Mouse (Mus musculus) kidney, embryonic 14.5 days (tissue): ENCODE measurements around the gene Kdelr2. TPM values are rescaled to one million over a fixed set of nuclear protein-coding genes. Genes with fewer than 3 reads are reported as not detected.
"Not testable (repeated sequence)": the region's sequence is repeated elsewhere in the genome, so short reads cannot be mapped to it uniquely, and the experiment has no call there.

ENCODE experiments used
- ATAC-seq: fragments of 200-750 bp; cut with Nextera tagmentation; 2 replicates; pipeline ENCODE4 v1.8.0; 2017; ENCODE audit warnings: moderate number of reproducible peaks, mild to moderate bottlenecking, moderate TSS enrichment, moderate library complexity; ENCODE audit not compliant: low FRiP score, low TSS enrichment
- H3K27ac ChIP-seq: fragments of 300-500 bp; sonication (generic); 2 replicates; pipeline ENCODE4 v1.5.1; 2014; ENCODE audit warnings: low read depth, mild to moderate bottlenecking, low read length, moderate library complexity, mixed read lengths
- H3K27me3 ChIP-seq: fragments of 300-500 bp; sonication (generic); 2 replicates; pipeline ENCODE4 v1.6.1; 2014; ENCODE audit warnings: mild to moderate bottlenecking, low read length; ENCODE audit not compliant: control insufficient read depth, insufficient read depth
- H3K36me3 ChIP-seq: fragments of 300-500 bp; sonication (generic); 2 replicates; pipeline ENCODE4 v1.6.1; 2014; ENCODE audit warnings: low read length, mixed read lengths; ENCODE audit not compliant: control insufficient read depth, insufficient read depth
- H3K4me1 ChIP-seq: fragments of 300-500 bp; sonication (generic); 2 replicates; pipeline ENCODE4 v1.6.1; 2014; ENCODE audit warnings: low read length, mixed read lengths; ENCODE audit not compliant: control insufficient read depth, insufficient read depth
- H3K4me2 ChIP-seq: fragments of 300-500 bp; sonication (generic); replicated peaks from 2 replicates; pipeline ENCODE4 v1.6.1; 2014; ENCODE audit warnings: low read depth, mild to moderate bottlenecking, low read length
- H3K4me3 ChIP-seq: fragments of 300-500 bp; sonication (generic); 2 replicates; pipeline ENCODE4 v1.5.1; 2014; ENCODE audit warnings: mild to moderate bottlenecking, low read length
- H3K9ac ChIP-seq: fragments of 300-500 bp; sonication (generic); 2 replicates; pipeline ENCODE4 v1.6.1; 2014; ENCODE audit warnings: low read depth, mild to moderate bottlenecking, low read length, moderate library complexity
- H3K9me3 ChIP-seq: fragments of 300-500 bp; sonication (generic); 2 replicates; pipeline ENCODE4 v1.6.1; 2016; ENCODE audit warnings: low read length; ENCODE audit not compliant: control insufficient read depth
- WGBS: fragments of 180-500 bp; shearing (Covaris S2); extraction: QIAGEN DNeasy Blood & Tissue Kit; methylation state at CpG from one replicate; pipeline ENCODE4 v1.1.7; 2014; 5-methylcytosine and 5-hydroxymethylcytosine counted together
- polyA plus RNA-seq: library from polyadenylated mRNA; unstranded; fragments of >200 nt; fragmentation: Nextera tagmentation; extraction: Ambion mirVana; gene quantifications from 2 replicates; pipeline ENCODE4 v1.2.1, GENCODE M21; 2014

Kdelr2 gene
- polyA plus RNA-seq, 1 experiment from 2014 or later = 351 TPM

DNA sequence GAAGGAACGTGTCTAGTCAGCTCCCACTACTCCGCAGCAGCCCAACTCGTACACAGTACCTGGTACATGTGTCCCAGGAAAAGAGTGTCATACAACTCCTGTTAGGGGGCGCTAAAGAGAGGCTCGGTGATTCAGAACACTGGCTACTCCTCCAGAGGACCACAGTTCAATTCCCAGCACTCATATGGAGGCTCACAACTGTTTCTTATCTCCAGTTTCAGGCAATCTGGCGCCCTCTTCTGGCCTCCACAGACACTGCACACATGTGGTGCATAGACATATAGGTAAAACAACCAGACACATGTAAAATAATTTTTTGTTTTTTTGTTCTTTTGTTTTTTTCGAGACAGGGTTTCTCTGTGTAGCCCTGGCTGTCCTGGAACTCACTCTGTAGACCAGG, 9.5 kb upstream of the Kdelr2 start:
- ATAC-seq = no peak
- 81% methylated on average over 7 of the region's 7 CpGs for WGBS
- Histone ChIP-seq H3K4me2 (no peak overlapping the region), H3K9me3 (no peaks in the 10 kb centered on the region), H3K27me3 (no peaks in the 10 kb centered on the region), H3K4me1 (no peaks in the 10 kb centered on the region), H3K4me3 (no peak overlapping the region), H3K9ac (no peak overlapping the region), H3K27ac (no peak overlapping the region), H3K36me3 (no peaks in the 10 kb centered on the region)

DNA sequence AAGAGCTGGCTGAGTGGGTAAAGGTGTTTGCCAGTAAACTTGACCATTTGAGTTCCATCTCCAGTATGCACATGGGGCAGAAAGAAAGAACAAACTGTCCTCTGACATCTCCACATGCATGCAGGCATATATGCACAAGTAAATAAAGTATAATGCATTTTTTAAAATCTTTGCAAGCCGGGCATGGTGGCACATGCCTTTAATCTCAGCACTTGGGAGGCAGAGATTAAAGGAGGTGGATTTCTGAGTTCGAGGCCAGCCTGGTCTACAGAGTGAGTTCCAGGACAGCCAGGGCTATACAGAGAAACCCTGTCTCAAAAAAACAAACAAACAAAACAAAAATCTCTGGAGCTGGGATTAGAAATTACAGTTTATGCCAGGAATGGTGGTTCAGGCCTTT, 8.7 kb upstream of the Kdelr2 start:
- not testable (repeated sequence) for H3K4me3 ChIP-seq, H3K4me2 ChIP-seq, H3K9me3 ChIP-seq, ATAC-seq, H3K4me1 ChIP-seq, H3K27ac ChIP-seq, H3K9ac ChIP-seq, H3K27me3 ChIP-seq, H3K36me3 ChIP-seq
- WGBS = 92% methylated on average over 2 of the region's 2 CpGs

DNA sequence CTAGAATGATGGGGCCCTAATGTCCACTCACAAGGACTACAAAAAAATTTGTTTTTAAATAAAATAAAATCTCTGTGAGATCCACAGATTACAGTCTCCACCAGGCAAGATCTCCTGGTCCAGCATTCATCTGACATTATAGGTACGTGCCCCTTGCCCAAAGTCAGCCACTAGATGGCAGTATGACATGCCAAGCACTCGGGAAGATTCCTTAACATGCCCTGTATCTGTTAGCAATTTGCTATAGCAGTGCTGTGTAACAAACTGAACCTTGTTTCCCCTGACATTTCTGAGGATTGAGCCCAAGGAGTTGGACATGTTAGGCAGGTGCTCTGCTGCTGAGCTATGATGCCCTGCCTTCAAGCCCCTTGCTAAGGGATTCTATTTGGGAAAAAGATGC, 8.0 kb upstream of the Kdelr2 start:
- H3K27ac ChIP-seq = no peak overlapping the region
- H3K4me3 ChIP-seq = no peak overlapping the region
- H3K9ac ChIP-seq = no peak overlapping the region
- no peak overlapping the region for H3K4me2 ChIP-seq
- 45% methylated on average over 2 of the region's 2 CpGs for WGBS
- ATAC-seq = no peak
- no peaks in the 10 kb centered on the region for H3K27me3 ChIP-seq
- H3K9me3 ChIP-seq = no peaks in the 10 kb centered on the region
- H3K4me1 ChIP-seq = no peaks in the 10 kb centered on the region
- H3K36me3 ChIP-seq = no peaks in the 10 kb centered on the region

DNA sequence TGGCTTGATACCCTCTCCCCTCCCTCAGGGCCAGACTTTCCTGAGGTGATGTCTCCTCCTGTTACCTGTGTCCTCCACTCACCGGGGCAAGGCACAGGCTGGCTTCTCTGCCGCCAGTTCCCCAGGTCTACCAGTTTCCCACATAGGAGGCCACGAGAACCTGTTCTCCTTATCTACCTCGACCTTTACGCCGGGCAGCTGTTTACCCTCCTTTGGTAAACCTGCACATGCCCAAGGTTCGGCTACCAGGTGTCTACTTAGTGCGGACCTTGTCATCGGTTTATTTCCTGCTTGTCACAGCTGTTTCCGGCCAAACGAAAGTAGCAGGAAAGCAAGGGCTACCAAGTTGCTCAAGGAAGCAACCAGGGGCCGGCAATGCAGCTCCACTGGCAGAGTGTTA, 3.1 kb upstream of the Kdelr2 start:
- no peak overlapping the region for H3K27ac ChIP-seq
- no peaks in the 10 kb centered on the region for H3K9me3 ChIP-seq
- H3K4me1 ChIP-seq = peaks cover 13% of the 10 kb centered on the region
- no peak overlapping the region for H3K9ac ChIP-seq
- H3K27me3 ChIP-seq = no peaks in the 10 kb centered on the region
- H3K4me2 ChIP-seq = no peak overlapping the region
- 86% methylated on average over 12 of the region's 12 CpGs for WGBS
- no peak overlapping the region for H3K4me3 ChIP-seq
- H3K36me3 ChIP-seq = peaks cover 4% of the 10 kb centered on the region; the same call in 1 of the 2 replicates
- ATAC-seq = no peak

DNA sequence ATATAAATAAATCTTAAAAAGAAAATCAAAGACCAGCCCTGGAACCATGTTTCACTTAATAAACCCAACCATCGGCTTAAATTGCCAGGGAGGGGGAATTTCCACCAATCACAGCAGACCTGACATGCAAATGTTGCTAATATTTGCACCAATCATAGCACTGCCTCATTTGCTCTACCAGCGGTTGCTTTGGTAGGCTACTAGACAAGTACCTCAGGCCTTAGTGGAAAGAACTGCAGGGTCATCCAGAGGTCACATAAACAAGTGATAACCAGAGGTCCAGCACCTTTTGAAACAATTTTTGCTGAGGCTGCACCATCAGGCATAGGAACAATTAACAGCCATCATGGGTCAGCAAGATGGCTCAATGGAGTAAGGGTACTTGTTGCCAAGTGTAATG, 2.1 kb upstream of the Kdelr2 start:
- no peaks in the 10 kb centered on the region for H3K9me3 ChIP-seq
- no peak overlapping the region for H3K27ac ChIP-seq
- peaks cover 12% of the 10 kb centered on the region; the same call in 1 of the 2 replicates for H3K36me3 ChIP-seq
- ATAC-seq = no peak
- H3K4me2 ChIP-seq = no peak overlapping the region
- H3K4me3 ChIP-seq = no peak overlapping the region
- WGBS = 67% methylated on average over 2 of the region's 2 CpGs
- no peak overlapping the region for H3K9ac ChIP-seq
- H3K4me1 ChIP-seq = peaks cover 16% of the 10 kb centered on the region
- no peaks in the 10 kb centered on the region for H3K27me3 ChIP-seq

DNA sequence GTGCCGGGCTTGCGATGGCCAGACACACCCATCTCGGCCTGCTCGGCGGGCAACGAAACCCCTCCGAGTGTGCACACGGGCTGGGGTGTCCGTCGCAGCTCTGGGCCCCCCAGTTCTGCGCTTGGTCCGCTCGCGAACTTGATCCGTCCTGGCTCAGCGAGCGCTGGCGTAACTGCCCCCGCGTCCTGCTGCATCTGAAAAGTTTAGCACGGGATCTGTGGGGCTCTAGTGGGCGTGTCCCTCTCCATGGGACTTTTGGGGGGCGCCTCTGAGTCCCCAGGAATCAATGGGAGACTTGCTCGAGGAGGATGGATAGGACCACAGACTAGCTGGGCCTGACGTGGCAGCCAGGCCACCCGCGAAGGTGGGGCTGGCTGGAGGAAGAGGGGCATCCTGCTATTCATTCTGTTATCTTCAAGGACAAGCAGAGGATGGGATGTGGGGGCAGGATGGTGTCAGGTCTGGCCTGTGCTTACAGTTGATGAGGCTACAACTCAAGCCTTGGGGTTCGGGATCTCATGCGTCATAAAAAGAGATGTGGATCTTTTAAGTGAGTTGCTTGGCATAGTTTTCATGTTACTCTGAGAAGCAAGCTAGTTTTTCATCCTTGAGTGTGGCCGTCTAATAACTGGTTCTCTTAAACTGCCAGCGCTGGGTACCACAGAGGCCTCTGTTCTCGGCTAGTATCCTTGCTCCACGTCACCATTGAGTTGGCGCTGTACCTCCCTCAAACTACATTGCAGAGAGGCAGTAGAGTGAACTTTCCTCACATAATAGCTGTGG, 701 bp downstream of the Kdelr2 start:
- WGBS = 4% methylated on average over 34 of the region's 34 CpGs
- peak overlapping the region; percentile 99 for H3K4me3 ChIP-seq
- peaks cover 33% of the 10 kb centered on the region for H3K36me3 ChIP-seq
- H3K4me1 ChIP-seq = peaks cover 16% of the 10 kb centered on the region
- H3K27me3 ChIP-seq = no peaks in the 10 kb centered on the region
- H3K9me3 ChIP-seq = no peaks in the 10 kb centered on the region
- H3K9ac ChIP-seq = peak overlapping the region; percentile 96
- ATAC-seq = no peak; the same call in 1 of the 2 replicates
- H3K27ac ChIP-seq = peak overlapping the region; percentile 88
- peak overlapping the region; percentile 88 for H3K4me2 ChIP-seq

DNA sequence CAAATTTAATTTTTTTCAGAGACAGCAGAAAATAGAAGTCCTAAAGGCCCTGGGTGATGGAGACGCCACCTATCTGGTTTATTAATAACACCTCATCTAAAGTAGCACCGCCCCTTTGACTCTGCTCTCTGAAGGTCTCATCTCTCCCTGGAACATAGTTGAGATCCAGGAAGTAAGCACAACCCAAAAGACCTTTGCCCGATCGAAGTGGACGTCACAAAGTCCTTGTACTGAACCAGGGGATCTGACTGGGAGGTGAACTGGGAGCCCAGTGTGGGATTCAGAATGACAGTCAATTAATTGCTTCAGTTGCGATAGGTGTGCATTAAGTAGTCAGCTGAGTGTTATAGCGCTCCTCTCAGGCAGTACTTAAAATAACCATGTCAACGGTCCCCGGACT, 1.6 kb downstream of the Kdelr2 start:
- 87% methylated on average over 9 of the region's 9 CpGs for WGBS
- no peak overlapping the region for H3K27ac ChIP-seq
- no peaks in the 10 kb centered on the region for H3K27me3 ChIP-seq
- H3K4me1 ChIP-seq = peaks cover 16% of the 10 kb centered on the region
- peaks cover 37% of the 10 kb centered on the region for H3K36me3 ChIP-seq
- peak overlapping the region; percentile 88; the same call in 1 of the 2 replicates for H3K4me2 ChIP-seq
- peak overlapping the region; percentile 99; the same call in 1 of the 2 replicates for H3K4me3 ChIP-seq
- no peak for ATAC-seq
- H3K9ac ChIP-seq = peak overlapping the region; percentile 38; the same call in 1 of the 2 replicates
- no peaks in the 10 kb centered on the region for H3K9me3 ChIP-seq

DNA sequence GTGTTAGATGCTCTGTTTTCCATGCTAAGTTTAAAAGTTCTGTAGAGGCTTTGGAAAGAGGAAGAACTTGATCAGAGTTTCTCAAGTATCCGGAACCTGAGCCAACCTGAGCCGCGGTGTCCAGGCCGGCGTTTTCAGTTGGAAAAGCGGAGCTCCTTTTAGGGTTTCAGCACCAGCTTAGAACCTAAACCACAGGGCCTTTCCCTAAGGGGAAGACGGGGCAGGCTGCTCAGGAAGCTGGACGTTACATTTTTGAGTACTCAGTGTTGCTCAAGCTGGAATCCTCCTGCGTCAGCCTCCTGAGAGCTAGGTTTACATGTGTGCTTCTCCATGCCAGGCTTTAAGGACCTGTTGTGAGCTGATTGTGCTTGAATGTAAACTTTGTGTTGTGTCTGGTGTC, 2.9 kb downstream of the Kdelr2 start:
- Histone ChIP-seq H3K27me3 (no peaks in the 10 kb centered on the region), H3K27ac (no peak overlapping the region), H3K4me2 (no peak overlapping the region), H3K9ac (no peak overlapping the region), H3K4me1 (peaks cover 16% of the 10 kb centered on the region), H3K36me3 (peaks cover 43% of the 10 kb centered on the region), H3K9me3 (no peaks in the 10 kb centered on the region), H3K4me3 (no peak overlapping the region)
- ATAC-seq = no peak
- 93% methylated on average over 9 of the region's 9 CpGs for WGBS

DNA sequence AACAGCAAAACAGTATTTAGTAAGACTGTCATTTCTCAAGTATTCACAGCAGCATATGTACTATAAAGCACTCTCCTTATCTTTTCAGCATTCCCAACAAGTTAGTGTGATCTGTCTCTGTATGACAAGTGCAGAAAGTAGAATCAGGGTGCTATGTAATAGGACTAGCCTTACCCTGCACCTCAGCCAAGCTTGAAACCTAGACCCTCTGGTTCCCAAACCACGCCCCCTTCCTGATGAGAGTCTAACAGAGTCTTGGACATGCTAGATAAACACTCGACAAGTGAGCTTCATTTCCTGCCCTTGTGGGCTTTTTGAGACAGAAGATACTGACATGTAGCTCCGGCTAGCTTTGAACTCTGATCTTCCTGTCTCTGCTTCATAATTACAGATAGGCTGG, 5.6 kb downstream of the Kdelr2 start:
- Histone ChIP-seq H3K27ac (no peak overlapping the region), H3K9me3 (no peaks in the 10 kb centered on the region), H3K4me1 (peaks cover 12% of the 10 kb centered on the region), H3K9ac (no peak overlapping the region), H3K4me3 (no peak overlapping the region), H3K4me2 (no peak overlapping the region), H3K27me3 (no peaks in the 10 kb centered on the region), H3K36me3 (peaks cover 60% of the 10 kb centered on the region)
- ATAC-seq = no peak
- WGBS = 62% methylated on average over 3 of the region's 3 CpGs
